Comparison of ENCODE assay signal across 7 mouse cellular contexts in the genomic region with DNA sequence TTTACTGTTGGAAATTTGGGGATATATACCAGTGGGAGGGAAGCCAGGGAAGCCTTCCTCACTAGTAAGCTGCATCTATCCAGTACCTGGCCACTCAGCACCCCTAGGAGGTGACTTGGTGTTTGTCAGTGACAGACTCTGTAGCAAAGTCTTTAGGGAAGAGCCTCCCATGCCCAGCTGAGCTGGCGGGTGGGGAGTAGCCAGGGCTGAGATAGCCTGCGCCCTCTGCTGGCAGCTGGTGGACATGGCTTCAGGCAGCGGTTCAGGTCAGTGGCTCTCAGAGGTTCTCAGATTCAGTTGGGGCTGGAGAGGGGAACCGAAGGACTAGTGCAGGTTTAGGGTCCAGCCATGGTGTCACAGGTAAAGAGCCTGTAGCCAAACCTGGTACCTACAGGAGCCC. TPM values are rescaled to one million over a fixed set of nuclear protein-coding genes. Genes with fewer than 3 reads are reported as not detected.
A peak's percentile ranks its signal among the peaks of the same experiment; 100 is the strongest.
DNase-seq lines count a peak whose midpoint lies in the region; ATAC-seq and TF ChIP-seq lines count a peak whose summit lies in the region.

No protein-coding gene starts in this region.

- 11% methylated on average over 4 of the region's 4 CpGs for WGBS in hindbrain, embryonic 16.5 days
- WGBS in midbrain, embryonic 14.5 days: 9% methylated on average over 4 of the region's 4 CpGs
- WGBS in spleen, adult 2 months: 3% methylated on average over 4 of the region's 4 CpGs

- H3K4me3 ChIP-seq in hindbrain, embryonic 16.5 days (ENCODE audit: low read length): no peak overlapping the region
- no peak overlapping the region for H3K4me3 ChIP-seq in midbrain, embryonic 14.5 days (replicated peaks; ENCODE audit: low read depth, low read length)
- no peak overlapping the region for H3K4me3 ChIP-seq in spleen, adult 2 months (ENCODE audit: extremely low read depth, insufficient read depth, insufficient read length)

- TF ChIP-seq POLR2A in spleen, adult 2 months (IDR thresholded peaks at IDR 0.05; ENCODE audit: low read depth, low read length): no peak

- no peak overlapping the region for H3K9ac ChIP-seq in hindbrain, embryonic 16.5 days (ENCODE audit: low read depth, low read length)
- no peak overlapping the region for H3K9ac ChIP-seq in midbrain, embryonic 14.5 days (replicated peaks; ENCODE audit: low read length)

- no peak overlapping the region for H3K27ac ChIP-seq in hindbrain, embryonic 16.5 days (ENCODE audit: low read depth, low read length)
- no peak overlapping the region for H3K27ac ChIP-seq in midbrain, embryonic 14.5 days (replicated peaks; ENCODE audit: low read depth, low read length)
- H3K27ac ChIP-seq in spleen, adult 2 months (ENCODE audit: insufficient read depth, low read length): no peak overlapping the region

- no peaks in the 10 kb centered on the region for H3K27me3 ChIP-seq in hindbrain, embryonic 16.5 days (replicated peaks; ENCODE audit: control insufficient read depth, insufficient read depth, low read length)
- H3K27me3 ChIP-seq in midbrain, embryonic 14.5 days (ENCODE audit: control insufficient read depth, insufficient read depth, low read length): no peaks in the 10 kb centered on the region
- no peaks in the 10 kb centered on the region for H3K27me3 ChIP-seq in spleen, adult 2 months (ENCODE audit: control insufficient read depth, insufficient read depth, low read length)

- H3K9me3 ChIP-seq in hindbrain, embryonic 16.5 days (ENCODE audit: control insufficient read depth, low read length): no peaks in the 10 kb centered on the region
- no peaks in the 10 kb centered on the region for H3K9me3 ChIP-seq in midbrain, embryonic 14.5 days (ENCODE audit: control insufficient read depth, low read length)

- H3K4me1 ChIP-seq in hindbrain, embryonic 16.5 days (ENCODE audit: control insufficient read depth, insufficient read depth, low read depth, low read length): no peaks in the 10 kb centered on the region
- H3K4me1 ChIP-seq in midbrain, embryonic 14.5 days (ENCODE audit: control insufficient read depth, insufficient read depth, low read length): no peaks in the 10 kb centered on the region
- H3K4me1 ChIP-seq in spleen, adult 2 months (ENCODE audit: control insufficient read depth, insufficient read depth, insufficient read length): peaks cover 7% of the 10 kb centered on the region; the same call in 1 of the 2 replicates

- peaks cover 12% of the 10 kb centered on the region for H3K36me3 ChIP-seq in hindbrain, embryonic 16.5 days (ENCODE audit: control insufficient read depth, insufficient read depth, low read length)
- peaks cover 37% of the 10 kb centered on the region for H3K36me3 ChIP-seq in midbrain, embryonic 14.5 days (ENCODE audit: control insufficient read depth, insufficient read depth, low read length)
- peaks cover 8% of the 10 kb centered on the region for H3K36me3 ChIP-seq in spleen, adult 2 months (ENCODE audit: control insufficient read depth, insufficient read depth, low read length)

- intact Hi-C loops in left cerebral cortex, postnatal 36 days (cut with DNase I): loop anchor here (2.0 kb wide), 1 partner anchor 256 kb away; no protein-coding TSS in a partner anchor

- H3K4me2 ChIP-seq in hindbrain, embryonic 16.5 days (ENCODE audit: low read length): no peak overlapping the region
- no peak overlapping the region for H3K4me2 ChIP-seq in midbrain, embryonic 14.5 days (ENCODE audit: low read length)

- DNase-seq in T-cell, adult 2 months (ENCODE audit: low spot score): peak; percentile 61
- peak; percentile 69 for DNase-seq in cerebellum, adult 11-12 months
- DNase-seq in left cerebral cortex, postnatal 36 days (ENCODE audit: low spot score in 2 of 2): peak; percentile 44 to 55
- peak; percentile 86 for DNase-seq in midbrain, embryonic 14.5 days
- peak; percentile 32 to 63 for DNase-seq in spleen, adult 2 months (ENCODE audit: low read depth in 1 of 2, low spot score in 2 of 2)

- peak; percentile 96 for TF ChIP-seq CTCF in spleen, adult 2 months (IDR thresholded peaks at IDR 0.05; ENCODE audit: extremely low read depth, insufficient read depth, insufficient read length, insufficient replicate concordance)

- peak; percentile 64; the same call in 1 of the 2 replicates for ATAC-seq in frontal cortex, adult (ENCODE audit: low TSS enrichment)
- ATAC-seq in hindbrain, embryonic 16.5 days: peak; percentile 73; the same call in 1 of the 2 replicates
- ATAC-seq in midbrain, embryonic 14.5 days (ENCODE audit: low FRiP score, low TSS enrichment): peak; percentile 34; the same call in 1 of the 2 replicates

RNA-seq across cellular contexts. Expression of gene Ldlrap1, which starts 31.4 kb away (rescaled TPM):
- 3.0 and 3.9 TPM in 2 replicates for polyA plus RNA-seq in hindbrain, embryonic 16.5 days (2015; fragmentation: Nextera tagmentation; extraction: Ambion mirVana)
- 1 to 10 TPM; 3.1 to 3.5 TPM for total RNA-seq in left cerebral cortex, postnatal 36 days (2021)
- polyA plus RNA-seq in midbrain, embryonic 14.5 days (2014; fragmentation: Nextera tagmentation; extraction: Ambion mirVana): 0.69 and 1.9 TPM in 2 replicates
- polyA plus RNA-seq in spleen, adult 2 months (2012; rRNA removed): 26.7 and 29.8 TPM in 2 replicates

RNA-seq across cellular contexts. Expression of gene Maco1, which starts 53.9 kb away (rescaled TPM):
- 75.4 and 76.6 TPM in 2 replicates for polyA plus RNA-seq in hindbrain, embryonic 16.5 days (2015; fragmentation: Nextera tagmentation; extraction: Ambion mirVana)
- total RNA-seq in left cerebral cortex, postnatal 36 days (2021): 10 to 100 TPM; 49.7 to 56.6 TPM
- 100 and 102 TPM in 2 replicates for polyA plus RNA-seq in midbrain, embryonic 14.5 days (2014; fragmentation: Nextera tagmentation; extraction: Ambion mirVana)
- polyA plus RNA-seq in spleen, adult 2 months (2012; rRNA removed): 6.5 and 8.5 TPM in 2 replicates
